Mouse (Mus musculus) gonadal fat pad, adult 2 months (tissue): ENCODE results near the gene Acvrl1. TPM values are rescaled to one million over a fixed set of nuclear protein-coding genes. Genes with fewer than 3 reads are reported as not detected.

Experiments
- DNase-seq: peaks from one replicate; pipeline ENCODE4 v3.0.0-alpha.2; 2012; ENCODE audit warnings: low read depth
- polyA plus RNA-seq: library from polyadenylated mRNA; depleted of rRNA; stranded (reverse); fragments of >200 nt; gene quantifications from 2 replicates; pipeline ENCODE4 v1.2.3, GENCODE M21; 2012

The Acvrl1 gene
- polyA plus RNA-seq, 1 experiment = 52.0 TPM

DNA sequence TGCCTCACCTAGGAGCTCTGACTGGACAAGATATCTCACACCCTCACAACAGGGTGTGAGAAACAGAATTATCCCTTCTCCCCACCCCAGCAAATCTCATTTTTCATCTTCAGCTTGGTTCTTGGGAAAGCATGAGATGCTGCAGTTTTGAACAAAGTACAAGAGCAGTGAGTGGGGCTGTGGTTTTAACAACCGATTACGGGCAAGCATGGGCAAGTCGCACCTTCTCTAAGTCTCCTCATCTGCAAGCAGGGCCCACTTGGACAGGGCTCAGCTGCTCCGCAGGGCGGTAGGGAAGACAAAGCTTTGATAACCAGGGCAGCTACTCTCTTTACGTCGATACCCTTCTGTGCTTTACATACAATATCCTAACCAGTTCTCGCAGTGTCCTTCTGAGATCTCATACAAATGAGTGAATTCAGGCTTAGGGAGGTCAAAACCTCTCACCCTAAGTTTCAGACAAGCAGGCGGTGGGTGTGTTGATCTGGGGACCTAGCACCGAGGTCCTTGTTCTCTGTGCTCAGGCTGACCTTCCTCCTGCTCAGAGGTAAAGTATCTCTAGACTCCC is 42.2 kb downstream of the Acvrl1 start:
- DNase-seq = no peak

DNA sequence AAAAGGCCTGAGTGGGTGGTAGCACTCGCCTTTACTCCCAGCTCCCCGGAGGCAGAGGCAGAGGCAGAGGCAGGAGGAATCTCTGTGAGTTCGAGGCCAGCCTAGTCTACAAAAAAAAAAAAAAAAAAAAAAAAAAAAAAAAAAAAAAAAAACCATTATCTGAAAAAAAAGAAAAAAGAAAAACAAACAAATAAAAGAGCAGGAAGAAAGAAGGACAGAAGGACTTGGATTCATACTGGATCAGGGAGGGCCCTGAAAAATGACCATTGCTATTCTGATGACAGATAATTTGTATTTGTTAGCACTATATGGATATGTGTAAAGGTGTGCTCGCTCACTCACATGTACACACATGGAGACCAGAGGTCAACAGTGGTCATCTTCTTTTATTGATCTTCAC is 43.0 kb downstream of the Acvrl1 start:
- no peak for DNase-seq

DNA sequence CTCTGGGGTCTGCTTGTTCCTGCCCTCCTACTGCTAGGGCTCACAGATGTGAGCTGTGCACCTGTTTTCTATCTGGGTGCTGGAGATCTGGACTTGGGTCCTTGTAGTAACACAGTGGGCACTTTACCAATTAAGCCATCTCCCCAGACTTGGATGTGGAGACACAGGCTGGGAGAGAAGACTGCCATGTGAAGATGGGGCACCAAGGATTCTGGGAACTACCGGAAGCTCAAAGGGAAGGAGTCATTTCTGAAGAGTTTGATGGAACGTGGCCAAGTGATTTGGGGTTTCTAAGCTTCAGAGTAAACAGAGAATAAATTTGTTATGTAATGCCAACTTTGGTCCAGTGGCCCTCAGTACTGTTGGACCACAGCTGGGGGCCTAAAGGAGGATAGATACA is 43.7 kb downstream of the Acvrl1 start:
- DNase-seq = no peak

DNA sequence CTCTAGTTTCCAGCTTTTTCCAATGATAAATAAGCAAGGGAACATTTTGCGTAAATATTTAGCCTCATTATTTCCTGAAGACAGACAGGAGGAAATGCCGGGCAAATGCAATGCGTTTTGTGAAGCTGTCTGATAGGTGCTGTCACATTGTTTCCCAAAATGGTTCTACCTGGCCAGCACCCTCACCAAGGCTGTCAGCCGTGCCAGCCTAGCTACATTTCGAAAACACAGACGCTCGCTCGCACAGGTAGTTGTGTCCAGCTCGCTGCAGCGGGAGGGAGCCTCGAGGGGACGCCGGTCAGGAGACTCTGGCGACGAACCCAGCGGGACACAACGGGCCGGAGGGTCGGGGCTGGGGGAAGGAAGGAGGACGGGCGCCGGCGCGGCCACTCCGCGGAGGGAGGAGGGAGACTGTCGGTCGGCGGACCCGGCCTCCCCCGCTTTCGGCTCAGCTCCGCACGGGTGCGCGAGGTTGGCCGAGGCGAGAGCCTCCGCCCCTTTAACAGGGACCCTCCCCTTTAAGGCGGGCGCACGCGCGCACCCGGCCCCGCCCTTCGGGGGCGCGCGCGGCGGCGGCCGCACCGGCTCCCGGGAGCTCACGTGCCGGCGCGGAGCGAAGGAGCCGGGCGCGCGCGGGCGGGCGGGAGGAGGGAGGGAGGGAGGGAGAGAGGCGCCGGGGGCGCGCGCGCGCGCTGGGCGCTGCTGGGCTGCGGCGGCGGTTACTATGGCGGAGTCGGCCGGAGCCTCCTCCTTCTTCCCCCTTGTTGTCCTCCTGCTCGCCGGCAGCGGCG is 45.3 kb downstream of the Acvrl1 start, which contains the start of gene Acvr1b:
Gene Acvr1b, plus strand, starts transcription at position 647 of the 791 bp plus-strand sequence.
- DNase-seq = no peak

DNA sequence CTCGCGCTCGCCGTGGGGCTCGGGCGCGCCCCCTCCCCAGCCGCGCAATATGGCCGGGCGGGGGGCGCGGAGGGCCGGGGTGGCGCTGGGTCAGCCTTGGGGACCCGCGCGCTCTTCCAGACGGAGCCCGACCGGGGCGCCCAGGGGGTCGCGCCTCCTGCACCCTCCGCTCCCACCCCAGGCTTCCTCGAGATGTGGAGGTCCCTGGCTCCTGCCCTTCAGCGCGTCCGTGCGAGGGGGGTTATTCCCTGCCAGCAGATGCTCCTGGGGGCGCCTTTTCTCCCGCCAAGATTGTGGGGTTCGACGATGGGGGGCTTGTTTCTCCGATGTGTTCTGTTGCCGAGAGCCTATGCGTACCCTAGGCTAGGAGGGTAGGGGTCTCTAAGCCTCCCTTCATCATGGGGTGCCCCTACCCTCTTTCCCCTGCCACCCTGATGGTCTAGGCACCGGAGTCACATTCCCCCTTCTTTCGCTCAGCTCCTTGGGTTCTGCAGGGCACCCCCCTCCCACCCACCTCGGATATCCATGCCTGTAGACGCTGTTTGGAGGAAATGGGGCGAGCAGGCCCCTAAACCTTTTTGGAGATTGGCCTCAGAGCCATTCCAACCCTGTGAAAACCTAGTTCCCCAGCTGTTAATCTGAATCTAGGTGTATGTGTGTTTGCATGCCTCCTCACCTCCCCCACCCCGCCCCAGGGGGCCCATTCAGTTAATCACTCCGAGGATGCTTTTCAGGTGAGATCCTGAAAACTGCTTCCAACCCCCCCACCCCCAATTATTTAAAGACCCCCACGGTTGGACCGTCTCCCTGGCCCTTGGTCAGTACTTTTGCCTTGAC is 46.2 kb downstream of the Acvrl1 start:
- no peak for DNase-seq

DNA sequence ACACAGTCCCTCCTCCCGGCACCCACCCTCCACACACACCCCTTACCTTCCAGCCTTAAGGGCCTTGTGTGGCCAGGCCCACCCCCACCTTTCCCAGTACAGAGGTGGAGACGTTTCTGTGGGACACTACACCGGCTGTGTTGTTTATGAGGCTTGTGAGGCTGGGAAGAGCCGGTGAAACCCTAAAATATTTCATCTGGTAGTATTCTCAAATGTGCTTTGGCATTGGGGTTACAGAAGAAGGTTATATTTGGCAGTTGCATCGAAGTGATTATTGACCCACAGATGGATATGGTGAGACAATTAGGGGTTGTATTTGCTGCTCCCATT is 46.8 kb downstream of the Acvrl1 start:
- DNase-seq = no peak

DNA sequence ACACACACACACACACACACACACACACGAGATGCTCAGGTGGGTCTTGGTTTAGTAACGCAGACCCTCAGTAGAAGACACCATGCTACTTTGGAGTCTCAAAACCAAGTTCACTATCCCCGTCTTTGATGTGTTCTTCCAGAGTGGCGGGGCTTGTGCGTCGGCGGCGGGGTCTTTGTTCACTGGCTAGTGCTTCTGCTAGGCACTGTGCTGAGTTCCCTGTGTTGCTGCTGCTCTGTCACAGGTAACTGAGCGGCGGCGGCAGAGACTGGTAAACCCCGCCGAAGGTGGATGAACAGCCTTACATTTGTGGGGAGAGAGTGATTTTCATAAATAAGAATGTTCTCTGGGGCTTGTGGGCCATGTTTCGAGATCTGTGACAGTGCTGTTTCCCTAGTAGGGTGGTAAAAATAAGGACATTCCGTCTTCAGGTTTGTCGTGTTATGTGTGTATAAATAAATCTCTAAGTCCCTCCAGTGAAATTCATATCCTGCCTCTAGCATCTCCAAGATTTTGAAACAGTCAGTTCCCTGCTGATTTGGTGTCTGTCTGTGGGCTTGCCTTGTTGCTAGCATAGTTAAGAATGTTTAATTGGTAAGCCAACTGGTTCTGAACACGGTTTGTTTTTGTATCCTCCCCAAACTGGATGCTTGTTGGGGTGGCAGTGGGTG is 47.4 kb downstream of the Acvrl1 start:
- no peak for DNase-seq

DNA sequence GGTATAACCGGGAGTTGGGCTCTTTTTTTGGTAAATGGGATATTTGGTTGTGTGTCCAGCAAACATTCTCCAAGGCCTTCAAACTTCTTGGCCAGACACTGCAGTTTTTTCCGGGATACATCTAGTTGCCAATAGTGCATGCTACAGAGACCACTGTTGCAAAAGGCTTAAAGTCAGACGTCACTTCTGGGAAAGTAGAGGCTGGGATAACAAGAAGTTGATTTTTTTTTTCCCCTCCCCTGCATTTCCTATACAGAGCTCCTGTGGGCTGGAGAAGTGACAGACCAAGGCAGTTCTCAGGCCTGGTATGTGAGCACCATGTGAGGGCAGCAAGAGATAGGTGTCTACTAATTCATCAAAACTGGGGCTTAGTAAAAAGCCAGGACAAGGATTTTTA is 48.0 kb downstream of the Acvrl1 start:
- DNase-seq = no peak

DNA sequence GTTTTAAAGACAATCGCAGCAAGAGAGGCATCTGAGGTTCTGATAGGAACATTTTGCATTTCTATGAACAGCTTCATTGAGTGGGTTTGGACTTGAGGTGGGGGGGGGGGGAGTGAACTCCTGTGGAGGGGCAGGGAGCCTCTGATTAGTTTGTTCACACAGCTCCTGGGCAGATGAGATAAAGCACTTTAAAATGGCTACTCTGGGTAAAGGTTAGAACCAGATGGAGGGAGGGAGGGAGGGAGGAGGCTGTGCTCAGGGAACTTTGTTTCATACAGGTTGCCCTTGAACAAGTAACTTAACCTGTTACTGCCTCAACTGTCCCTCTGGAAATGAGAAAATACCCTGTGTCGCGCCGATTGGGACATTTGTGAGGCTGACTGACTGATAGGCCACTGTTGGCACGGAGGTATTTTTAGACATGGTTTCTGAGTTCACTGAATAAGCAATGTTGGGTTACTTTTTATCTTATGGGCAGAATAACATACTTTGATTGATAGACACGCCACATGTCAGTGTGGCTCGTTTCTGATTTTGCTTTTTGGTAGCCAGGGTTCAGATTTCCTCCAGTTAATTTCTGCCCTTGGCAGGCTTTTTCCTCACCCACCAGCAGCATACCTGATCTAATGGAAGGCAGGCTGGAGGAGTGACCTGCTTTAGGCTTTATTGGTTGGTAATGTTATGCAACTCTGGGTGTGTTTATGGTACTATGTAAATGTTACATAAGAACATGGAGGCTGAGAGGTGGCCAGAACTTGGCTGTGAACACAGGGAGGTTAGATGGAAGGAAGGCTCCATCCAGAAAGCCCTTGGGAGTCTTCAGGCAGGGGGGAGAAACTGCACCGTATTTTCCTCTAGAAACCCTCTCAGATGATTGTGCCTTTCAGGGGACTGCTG is 48.7 kb downstream of the Acvrl1 start:
- DNase-seq = no peak

DNA sequence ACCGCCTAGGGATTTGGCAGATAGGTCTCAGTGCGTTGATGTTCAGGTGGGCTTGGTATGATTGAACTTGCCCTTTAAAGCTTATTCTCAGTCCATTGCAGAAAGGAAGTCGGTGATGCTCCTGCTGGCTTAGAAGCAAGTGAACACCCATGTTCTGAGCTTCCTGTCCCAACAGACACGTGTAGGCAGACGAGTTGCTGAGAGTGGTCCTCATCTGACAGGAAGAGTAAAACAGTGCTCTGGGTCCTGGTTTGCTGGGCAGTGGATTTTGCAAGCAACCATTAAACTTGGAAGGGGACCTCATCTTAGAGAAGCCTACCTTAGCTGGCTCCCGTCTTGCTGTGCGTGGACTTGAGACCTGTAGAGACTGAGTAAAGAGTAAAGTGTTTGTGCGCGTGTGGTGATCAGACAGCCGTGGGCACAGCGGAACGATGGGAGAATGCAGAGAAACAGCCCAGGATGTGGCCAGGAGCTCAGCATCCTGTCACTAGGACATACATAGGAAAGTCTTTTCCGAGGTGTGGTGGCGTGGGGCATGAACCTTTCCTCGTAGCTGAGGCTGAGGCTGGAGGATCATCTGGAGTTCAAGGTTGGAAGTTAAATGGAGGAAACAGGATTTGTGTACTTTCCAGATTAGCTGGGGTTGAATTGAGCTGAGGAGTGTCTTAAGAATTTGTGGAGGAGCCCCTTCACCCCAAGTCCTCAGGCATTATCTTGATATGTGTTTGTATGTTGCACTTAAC is 52.2 kb downstream of the Acvrl1 start:
- DNase-seq = no peak

DNA sequence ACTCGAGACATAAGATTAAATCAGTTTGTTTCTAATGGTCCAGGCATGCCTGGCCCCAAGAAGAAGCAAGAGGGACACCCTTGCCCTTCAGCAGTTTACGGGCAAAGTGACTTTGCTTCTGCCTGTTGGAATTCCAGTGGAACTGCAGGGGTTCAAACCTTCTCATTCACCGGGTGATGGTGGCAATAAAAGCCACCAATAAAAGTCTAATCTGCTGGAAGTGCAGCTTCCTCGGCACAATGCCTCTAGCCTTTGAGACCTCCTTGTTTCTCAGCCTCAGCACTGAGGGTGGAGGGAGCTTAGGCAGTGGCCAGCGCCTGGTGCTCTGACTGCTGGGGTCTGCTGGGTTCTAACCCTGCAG is 52.8 kb downstream of the Acvrl1 start:
- no peak for DNase-seq

DNA sequence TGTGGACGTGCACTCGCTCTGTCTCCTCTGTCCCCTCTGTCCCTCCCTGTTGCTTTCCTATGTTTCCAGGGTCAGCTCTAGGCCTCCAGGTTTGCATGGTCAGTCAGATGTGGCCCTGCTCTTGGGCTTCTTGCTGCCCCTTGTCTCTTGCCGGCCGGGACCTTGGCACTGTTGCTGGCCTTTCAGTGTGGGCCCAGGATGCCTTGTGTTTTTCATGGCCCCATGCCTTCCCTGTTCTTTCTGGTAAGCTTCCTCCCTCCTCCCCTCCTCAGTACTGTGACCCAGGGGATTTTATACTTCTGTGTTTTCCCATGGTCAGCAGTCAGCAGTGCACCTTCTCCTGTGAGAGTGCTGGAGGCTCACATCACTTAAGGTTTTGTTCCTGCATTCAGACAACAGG is 53.2 kb downstream of the Acvrl1 start:
- no peak for DNase-seq

DNA sequence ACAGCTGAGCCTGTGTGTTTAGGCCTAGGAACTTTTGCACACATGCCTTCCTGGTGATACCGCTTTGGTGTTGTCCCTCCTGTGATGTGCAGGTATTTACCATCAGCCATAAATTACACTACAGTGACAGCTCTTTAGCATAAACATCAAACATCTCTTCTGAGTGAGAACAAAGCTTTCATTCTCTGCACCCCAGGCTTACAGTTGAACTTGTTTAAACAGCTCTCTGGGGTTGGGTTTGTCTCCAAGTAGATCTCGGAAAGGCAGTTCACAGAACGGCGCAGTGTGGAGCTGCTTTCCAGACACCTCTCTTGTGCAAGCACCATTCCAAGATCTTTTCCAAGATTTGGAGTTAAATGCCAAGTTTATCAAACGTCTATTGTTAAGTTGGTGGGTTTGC is 54.4 kb downstream of the Acvrl1 start:
- no peak for DNase-seq

DNA sequence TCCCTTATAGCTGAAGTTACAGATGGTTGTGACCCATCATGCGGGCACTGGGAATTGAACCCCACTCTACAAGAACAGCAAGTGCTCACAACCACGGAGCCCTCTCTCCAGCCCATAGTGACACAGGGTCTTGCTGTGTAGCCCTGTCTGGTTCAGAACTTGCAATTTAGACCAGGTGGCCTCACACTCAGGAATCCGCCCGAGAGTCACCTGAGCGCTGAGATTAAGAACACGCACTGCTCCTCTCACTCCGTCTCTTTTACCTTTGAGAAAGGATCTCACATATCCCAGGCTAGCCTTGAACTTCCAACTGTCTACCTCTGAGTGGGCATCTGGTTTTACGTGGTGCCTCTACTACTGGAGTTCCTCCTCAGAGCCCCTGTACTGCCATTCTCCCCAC is 56.0 kb downstream of the Acvrl1 start:
- DNase-seq = no peak

DNA sequence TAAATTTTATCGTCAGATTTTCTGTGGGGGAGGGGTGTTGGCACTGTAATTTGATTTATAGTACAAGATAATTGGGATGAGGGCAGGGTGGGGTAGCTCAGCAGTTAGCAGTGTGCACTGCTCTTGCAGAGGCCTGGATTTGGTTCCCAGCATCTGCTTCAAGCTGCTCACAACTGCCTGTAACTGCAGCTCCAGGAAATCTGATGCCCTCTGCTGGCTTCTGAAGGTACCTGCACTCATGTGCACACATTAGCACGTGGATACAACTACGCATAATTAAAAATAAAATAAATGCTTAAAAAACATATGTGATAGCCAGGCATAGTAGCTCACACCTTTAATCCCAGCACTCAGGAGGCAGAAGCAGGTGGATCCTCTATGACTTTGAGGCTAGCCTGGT is 57.2 kb downstream of the Acvrl1 start:
- no peak for DNase-seq

DNA sequence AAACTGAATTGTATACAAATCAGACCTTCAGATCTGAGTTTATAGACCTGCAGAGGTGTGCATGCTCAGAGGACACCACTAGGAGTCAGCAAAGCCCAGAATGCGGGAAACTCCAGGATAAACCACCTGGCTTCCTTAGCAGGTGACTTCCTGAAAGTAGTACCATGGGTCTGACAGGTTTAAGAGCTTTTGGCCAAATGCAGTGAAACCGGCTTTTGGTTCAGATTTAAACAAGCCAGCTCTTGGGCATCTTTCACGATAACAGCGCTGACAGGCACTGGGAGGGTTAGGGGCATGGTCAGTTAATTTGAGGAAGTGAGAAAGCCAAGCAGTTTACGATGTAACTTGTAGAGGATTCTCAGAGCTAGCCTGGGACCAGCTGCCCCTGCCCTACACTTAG is 59.6 kb downstream of the Acvrl1 start:
- DNase-seq = no peak

DNA sequence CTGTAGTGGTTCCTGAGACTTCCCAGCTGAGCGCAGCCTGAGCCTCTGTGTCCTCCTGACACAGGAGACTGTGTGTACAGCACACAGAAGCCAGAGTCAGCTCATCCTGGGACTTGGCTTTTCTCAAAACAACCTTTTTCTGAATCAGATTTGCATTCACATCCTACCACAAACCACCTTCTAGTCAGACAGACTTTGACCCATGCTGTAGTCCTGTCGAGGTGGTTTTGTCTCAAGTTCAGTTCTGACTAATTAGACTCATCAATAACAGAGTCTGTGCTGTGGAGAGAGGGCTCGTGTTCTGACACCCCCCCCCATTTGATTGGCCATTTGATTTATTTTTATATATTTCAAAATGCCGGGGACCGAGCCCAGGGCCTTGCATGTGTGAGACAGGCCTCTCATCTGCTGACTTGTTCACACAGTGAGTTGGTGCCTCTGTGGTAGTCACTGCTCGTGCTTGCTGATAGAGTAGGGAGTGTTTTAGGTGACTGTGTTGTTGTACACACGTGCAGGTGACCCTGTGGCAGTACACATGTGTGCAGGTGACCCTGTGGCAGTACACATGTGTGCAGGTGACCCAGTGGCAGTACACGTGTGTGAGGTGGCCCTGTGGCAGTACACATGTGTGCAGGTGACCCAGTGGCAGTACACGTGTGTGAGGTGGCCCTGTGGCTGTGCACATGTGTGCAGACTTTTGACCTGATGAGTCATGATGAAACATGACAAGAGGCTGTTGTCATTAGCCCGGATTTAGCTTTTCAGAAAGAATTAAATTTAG is 61.8 kb downstream of the Acvrl1 start:
- no peak for DNase-seq

DNA sequence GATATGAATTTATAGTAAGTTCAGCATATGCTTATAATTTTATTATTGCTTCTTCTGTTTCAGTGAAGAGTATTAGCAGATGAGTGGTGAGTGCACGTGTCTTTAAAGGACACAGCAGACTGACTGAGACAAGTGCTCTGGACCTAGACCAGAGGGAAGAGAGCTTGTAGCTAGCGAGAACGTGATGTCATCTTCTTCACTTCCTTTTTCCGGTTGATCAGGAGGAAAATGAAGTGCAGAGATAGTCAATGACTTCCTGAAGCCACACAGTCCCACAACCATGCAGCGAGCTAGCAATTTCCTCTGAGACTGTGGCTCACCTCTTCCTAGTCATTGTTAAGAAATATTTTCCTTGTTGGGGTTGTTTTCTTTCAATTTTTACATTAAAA is 62.4 kb downstream of the Acvrl1 start:
- DNase-seq = no peak

DNA sequence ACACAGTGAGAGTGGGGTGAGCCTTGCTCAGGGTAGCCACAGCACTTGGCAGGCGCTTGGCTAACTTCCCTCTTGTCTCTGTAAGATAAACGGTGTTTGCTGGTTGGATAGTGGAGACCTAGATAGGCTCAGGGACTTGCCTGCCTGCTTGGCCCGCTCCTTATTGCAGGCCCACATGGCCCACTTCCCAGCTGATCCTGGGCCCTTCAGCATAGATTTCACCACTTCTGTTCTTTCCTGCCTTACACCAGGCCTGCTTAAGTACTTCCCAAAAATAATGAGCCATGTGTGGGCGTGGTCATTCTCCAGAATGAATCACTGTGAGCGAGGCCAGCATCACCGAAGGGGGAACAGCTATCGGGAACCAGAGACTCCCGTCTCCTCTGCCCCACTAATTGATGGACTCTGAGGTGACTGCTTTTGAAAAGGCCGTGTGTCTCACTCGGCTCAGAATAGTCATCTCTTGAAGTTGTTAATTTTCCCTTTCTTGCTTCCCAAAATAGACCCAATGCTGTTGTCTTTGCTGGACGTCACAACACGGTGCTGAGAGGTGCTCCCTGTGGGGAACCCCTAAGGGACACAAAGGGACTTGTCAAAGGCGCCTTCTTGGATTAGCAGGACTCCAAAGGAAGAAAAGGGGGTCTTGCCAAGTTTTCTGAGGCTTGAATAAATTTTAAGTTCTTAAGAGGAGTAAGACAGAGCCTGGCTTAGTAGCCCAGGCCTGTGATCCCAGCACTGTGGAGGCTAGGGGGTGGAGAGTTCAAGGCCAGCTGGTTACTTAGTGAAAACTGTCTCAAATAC is 63.3 kb downstream of the Acvrl1 start:
- DNase-seq = peak; percentile 93
